Mouse (Mus musculus): ENCODE measurements around the gene Rasl12.

GRCm38 (mm10) chr9:65407861-65408260 is 9.6 kb downstream of the Rasl12 start:
- TF ChIP-seq POLR2A (IDR thresholded peaks at IDR 0.05; ENCODE audit: low read depth, low read length) (no peak), CTCF (IDR thresholded peaks at IDR 0.05; ENCODE audit: borderline replicate concordance, insufficient read depth, low read length) (no peak)

All from embryonic fibroblast, embryonic 13.5 days (primary cell).